Mouse (Mus musculus): ENCODE data around the gene Afap1l2. TPM values are rescaled to one million over a fixed set of nuclear protein-coding genes. Genes with fewer than 3 reads are reported as not detected.
A peak's percentile ranks its signal among the peaks of the same experiment; 100 is the strongest.

Afap1l2 gene
- polyA plus RNA-seq, 1 experiment from 2014 or later = 1.7 TPM

- peaks cover 79% of the 10 kb centered on the region for H3K27me3 ChIP-seq (replicated peaks)
- H3K9ac ChIP-seq = peak overlapping the region; percentile 71
Observed at GRCm38 (mm10) chr19:56874601-56875315, 133.3 kb downstream of the Afap1l2 start.

GRCm38 (mm10) chr19:56873816-56874600 lies 134.0 kb downstream of the Afap1l2 start, which contains the start of gene Vwa2:
Vwa2 (plus strand) TSS chr19:56874249.
- Histone ChIP-seq H3K4me3 (peak within 1 kb of the TSS; percentile 54), H3K9ac (peak within 1 kb of the TSS; percentile 71), H3K4me1 (peaks cover 25% of the 10 kb centered on the region), H3K27me3 (replicated peaks) (peaks cover 79% of the 10 kb centered on the region), H3K4me2 (peak within 1 kb of the TSS; percentile 83), H3K36me3 (no peaks in the 10 kb centered on the region), H3K9me3 (no peaks in the 10 kb centered on the region), H3K27ac (replicated peaks) (no peak within 1 kb of the TSS)
- ATAC-seq (ENCODE audit: extremely low read depth, insufficient number of reproducible peaks, low FRiP score, low TSS enrichment) = peak; percentile 42; the same call in 1 of the 2 replicates
- WGBS = 3% methylated on average over 69 of the region's 71 CpGs

More at GRCm38 (mm10) chr19:56874601-56875315, 133.3 kb downstream of the Afap1l2 start:
- Histone ChIP-seq H3K4me3 (peak overlapping the region; percentile 54), H3K27ac (replicated peaks) (no peak overlapping the region), H3K36me3 (no peaks in the 10 kb centered on the region), H3K9me3 (no peaks in the 10 kb centered on the region), H3K4me1 (peaks cover 25% of the 10 kb centered on the region), H3K4me2 (peak overlapping the region; percentile 83)
- ATAC-seq (ENCODE audit: extremely low read depth, insufficient number of reproducible peaks, low FRiP score, low TSS enrichment) = peak; percentile 25; the same call in 1 of the 2 replicates
- 10% methylated on average over 30 of the region's 30 CpGs for WGBS

GRCm38 (mm10) chr19:56867701-56868100 lies 140.3 kb downstream of the Afap1l2 start:
- Histone ChIP-seq H3K4me2 (no peak overlapping the region), H3K4me3 (no peak overlapping the region), H3K9me3 (no peaks in the 10 kb centered on the region), H3K4me1 (0 out of 2 replicates have a peak, but pooled peaks cover 5% of the 10 kb centered on the region), H3K9ac (no peak overlapping the region), H3K27me3 (replicated peaks) (peaks cover 28% of the 10 kb centered on the region), H3K36me3 (no peaks in the 10 kb centered on the region), H3K27ac (replicated peaks) (no peak overlapping the region)
- ATAC-seq (ENCODE audit: extremely low read depth, insufficient number of reproducible peaks, low FRiP score, low TSS enrichment) = no peak
- WGBS = 62% methylated on average over 4 of the region's 4 CpGs

Other genes with a start within 250 kb of the Afap1l2 start
- 15.6 and 15.8 TPM in 2 replicates for gene Ccdc186, start 186.0 kb downstream of the Afap1l2 start, polyA plus RNA-seq (2015; fragmentation: Nextera tagmentation; extraction: Ambion mirVana)
- 0.52 and 0.75 TPM in 2 replicates for gene Tdrd1, start 182.0 kb downstream of the Afap1l2 start, polyA plus RNA-seq (2015; fragmentation: Nextera tagmentation; extraction: Ambion mirVana)
- gene Vwa2, start 134.0 kb downstream of the Afap1l2 start, polyA plus RNA-seq (2015; fragmentation: Nextera tagmentation; extraction: Ambion mirVana) = 0.37 and 0.51 TPM in 2 replicates

All from heart, embryonic 13.5 days (tissue).